Mouse (Mus musculus) E14TG2a.4 (cell line): ENCODE results near the gene Acot1.
"Not testable (repeated sequence)": the region's sequence is repeated elsewhere in the genome, so short reads cannot be mapped to it uniquely, and the experiment has no call there.

Experiments
- CTCF ChIP-seq: conservative IDR thresholded peaks from 2 replicates; pipeline ENCODE4 v1.5.1; 2014; ENCODE audit warnings: low read length
- NANOG ChIP-seq: IDR thresholded peaks from 2 replicates; pipeline ENCODE4 v1.6.1; 2014; ENCODE audit warnings: borderline replicate concordance, low read length, mixed read lengths

DNA sequence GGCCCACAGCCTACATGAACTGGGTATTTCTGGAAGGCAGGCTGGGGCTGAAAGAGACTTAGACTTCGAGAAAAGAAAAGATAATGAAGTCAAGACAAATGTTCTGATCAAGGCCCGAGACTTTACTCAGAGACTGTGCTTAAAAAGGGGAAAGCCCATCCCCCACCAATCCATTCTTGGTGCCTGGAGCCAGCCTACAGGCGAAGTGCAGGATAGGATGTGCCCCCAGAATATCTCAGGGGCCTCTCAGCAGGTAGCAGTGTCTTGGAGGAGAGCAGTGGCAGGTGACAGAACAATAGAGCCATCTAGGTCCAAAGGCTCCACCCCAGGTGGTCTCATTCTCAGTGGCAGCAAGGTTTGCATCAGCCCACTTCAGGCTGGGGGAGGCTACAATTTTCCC, 19.0 kb downstream of the Acot1 start:
- not testable (repeated sequence) for TF ChIP-seq CTCF, NANOG
